Mouse (Mus musculus): ENCODE results near the gene Fem1a.

Fem1a gene

GRCm38 (mm10) chr17:56256239-56256881 is at the start of gene Fem1a:
TSS of gene Fem1a (plus strand) at chr17:56256810.
- peak; percentile 97 for DNase-seq

DNA sequence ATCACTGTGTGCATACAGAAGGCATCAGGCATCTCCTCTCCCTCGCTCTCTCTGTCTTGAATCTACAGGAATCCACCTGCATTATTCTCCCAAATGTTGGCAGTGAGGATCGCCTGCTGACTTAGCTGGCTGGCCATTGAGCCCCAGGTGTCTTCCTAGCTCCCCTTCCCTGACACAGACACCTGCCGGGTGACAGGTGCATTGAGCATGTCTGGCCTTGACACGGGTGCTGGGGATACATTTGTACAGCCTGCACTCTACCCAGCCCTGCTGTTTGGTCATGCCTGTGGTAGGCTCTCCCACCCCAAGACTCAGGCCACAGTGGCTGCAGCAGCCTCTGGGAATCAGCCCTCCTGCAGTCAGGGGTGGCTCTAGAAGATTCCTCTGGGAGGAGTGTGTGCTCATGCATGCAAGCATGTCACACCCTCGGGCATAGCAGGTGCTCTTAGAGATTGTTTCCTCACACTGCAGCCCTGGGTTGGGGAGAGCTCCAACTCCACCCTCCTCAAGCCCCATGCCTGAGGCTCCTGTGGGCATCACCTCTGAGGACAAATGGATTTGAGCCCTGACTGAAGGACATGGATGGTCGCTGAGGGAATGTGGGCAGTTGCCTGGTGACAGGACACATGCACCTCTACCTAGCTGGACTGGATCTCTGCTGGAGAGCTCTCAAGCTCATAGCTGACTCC is 49.5 kb upstream of the Fem1a start:
- DNase-seq, result no peak

- no peak for DNase-seq
Observed at GRCm38 (mm10) chr17:56207963-56208530, 48.6 kb upstream of the Fem1a start.

DNA sequence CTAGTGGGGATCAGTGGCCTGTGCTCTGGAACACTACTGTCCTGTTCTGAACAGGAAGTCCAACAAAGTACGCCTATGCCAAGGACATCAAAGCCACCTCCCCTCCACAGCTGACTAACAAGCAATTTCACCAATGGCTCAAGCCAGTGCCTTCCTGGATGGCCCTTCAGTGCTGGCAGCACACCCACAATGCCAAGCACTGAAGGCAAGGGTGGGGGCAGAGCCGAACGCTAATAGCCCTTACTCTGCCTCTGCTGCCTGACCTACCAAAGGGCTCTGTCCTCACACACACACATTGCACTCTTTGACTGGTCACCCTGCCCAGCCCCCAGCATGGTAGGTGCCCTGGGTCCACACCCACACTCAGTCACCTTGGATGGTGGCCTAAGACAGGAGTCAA is 47.8 kb upstream of the Fem1a start:
- peak; percentile 69 for DNase-seq

- no peak for DNase-seq
Observed at GRCm38 (mm10) chr17:56211090-56211489, 45.5 kb upstream of the Fem1a start.

GRCm38 (mm10) chr17:56212676-56213075 is 43.9 kb upstream of the Fem1a start:
- DNase-seq, result peak; percentile 32

DNA sequence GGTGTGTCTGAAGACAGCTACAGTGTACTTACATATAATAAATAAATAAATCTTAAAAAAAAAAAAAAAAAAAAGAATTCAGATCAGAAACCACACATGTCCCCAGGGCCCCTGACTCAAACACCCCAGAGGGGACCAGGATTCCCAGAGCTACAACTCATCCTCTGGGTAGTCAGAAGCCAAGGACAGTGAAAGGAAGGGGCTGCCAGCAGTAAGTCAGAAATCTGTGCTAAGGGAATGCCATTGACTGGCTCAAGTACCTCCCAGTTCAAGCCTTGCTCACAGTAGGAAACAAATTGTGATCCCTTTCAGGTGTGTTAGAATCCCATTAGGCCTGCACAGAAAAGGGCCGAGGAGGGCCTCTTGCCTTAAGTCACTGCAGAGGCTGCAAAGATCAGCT is 42.4 kb upstream of the Fem1a start:
- no peak for DNase-seq

GRCm38 (mm10) chr17:56217670-56218069 is 38.9 kb upstream of the Fem1a start:
- no peak for DNase-seq

DNA sequence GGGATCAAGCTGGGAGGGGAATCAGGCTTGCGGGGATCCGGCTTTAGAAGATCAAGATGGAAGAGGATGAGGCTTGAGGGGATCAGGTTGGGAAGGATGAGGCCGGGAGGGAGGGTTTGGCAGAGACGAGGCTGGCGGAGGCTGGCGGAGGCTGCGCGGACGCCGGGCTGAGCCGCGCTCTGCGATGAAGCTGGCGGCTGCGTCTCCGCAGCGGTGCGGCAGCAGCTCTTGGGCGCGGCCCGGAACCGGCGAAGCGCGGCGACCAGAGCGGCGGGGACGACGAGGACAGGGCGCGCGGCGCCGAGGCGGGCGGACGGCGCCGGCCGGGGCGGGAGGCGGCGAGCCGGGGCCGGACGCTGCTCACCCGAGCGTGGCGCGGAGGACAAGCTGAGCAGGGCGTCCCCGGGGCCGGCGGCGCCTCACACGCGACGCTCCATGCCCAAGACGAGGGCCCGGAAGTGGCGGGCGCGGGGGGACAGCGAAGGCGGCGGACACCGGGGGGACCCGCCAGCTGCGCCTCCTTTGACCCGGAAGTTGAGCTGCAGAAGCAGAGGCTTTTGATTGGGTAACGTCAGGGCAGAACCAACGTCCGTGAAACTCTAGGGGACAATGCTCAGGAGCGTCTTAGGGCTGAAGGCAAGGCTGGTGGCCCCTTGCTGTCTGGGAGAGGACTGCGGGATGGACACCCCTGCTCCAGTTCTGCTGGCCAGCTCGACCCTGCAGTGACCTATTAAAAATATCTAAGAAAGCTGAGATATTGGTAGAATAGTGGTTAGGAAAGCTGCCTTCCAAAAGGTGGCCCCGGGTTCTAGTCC is 38.0 kb upstream of the Fem1a start, which contains the start of gene Dpp9:
TSS of gene Dpp9 (minus strand) at position 529 of the 815 bp plus-strand sequence.
- DNase-seq, result peak; percentile 96

GRCm38 (mm10) chr17:56219251-56219650 is 37.4 kb upstream of the Fem1a start:
- DNase-seq, result no peak

- DNase-seq, result peak; percentile 65
Observed at GRCm38 (mm10) chr17:56219805-56220204, 36.8 kb upstream of the Fem1a start.

DNA sequence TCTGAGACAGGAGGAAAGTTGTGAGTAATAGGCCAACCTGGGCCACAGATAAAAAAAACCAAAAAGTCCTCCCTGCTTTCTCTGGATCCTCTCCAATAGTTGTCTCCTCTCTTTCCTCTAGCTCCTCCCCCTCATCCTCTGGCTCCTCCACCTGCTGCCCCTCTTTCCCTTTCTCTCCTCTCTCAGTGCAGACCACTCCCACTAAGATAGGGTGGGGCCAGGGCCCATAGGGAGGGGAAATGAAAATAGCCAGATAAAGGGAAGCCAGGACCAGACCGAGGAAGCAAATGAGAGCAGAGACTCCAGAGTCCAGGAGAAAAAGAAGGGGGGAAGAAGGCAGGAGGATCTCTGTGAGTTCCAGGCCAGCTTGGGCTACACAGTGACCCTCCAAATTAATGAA is 31.7 kb upstream of the Fem1a start:
- no peak for DNase-seq

- DNase-seq, result no peak
Observed at GRCm38 (mm10) chr17:56226566-56226965, 30.0 kb upstream of the Fem1a start.

DNA sequence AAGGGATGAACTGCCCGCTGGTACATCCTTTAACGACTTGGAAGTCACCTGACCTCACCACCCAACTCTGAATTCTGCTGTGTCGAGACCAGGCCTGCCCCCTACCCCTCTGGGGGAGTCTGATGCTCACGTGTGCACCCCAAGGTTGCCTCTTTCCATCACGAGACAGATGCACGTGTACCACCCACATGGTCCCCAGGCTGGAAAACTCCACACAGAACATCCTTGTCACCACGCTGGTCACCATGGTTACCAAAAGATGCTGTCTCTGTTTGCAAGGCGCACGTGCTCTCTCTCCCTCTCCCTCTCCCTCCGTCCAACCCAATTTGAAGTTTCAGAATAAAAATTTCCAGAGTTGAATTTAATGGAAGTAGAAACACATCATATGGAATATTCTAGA is 26.7 kb upstream of the Fem1a start:
- no peak for DNase-seq

GRCm38 (mm10) chr17:56233389-56233788 is 23.2 kb upstream of the Fem1a start:
- DNase-seq, result no peak

DNA sequence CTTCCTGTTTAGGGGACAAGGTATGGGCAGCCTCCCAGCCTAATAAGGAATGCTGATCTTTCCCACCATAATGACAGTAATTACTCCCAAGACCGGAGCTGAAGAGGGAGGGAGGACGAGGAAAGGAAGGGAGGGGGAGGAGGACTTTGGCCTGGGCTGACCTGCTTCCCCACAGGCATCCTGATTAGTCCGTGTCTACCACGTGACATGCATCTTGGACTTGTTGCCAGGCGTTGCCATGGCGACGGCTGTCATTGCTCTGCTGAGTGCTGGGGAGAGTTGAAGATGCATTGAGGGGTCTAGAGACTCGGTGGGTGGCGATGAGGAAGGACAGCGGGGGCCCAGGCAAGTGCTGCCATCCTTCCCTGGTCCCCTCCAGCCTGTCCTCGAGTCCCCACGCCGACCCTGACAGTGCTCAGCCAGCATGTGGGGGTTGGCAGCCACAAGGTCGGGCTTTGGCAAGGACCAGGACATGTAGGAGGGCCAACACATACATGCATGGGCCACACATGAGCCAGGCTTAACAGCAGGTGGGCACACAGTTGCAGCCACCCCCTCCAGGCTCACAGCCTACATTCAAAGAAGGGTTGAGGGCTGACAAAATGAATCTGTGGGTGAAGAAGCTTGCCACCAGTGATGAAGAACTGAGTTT is 22.7 kb upstream of the Fem1a start:
- peak; percentile 64 for DNase-seq

DNA sequence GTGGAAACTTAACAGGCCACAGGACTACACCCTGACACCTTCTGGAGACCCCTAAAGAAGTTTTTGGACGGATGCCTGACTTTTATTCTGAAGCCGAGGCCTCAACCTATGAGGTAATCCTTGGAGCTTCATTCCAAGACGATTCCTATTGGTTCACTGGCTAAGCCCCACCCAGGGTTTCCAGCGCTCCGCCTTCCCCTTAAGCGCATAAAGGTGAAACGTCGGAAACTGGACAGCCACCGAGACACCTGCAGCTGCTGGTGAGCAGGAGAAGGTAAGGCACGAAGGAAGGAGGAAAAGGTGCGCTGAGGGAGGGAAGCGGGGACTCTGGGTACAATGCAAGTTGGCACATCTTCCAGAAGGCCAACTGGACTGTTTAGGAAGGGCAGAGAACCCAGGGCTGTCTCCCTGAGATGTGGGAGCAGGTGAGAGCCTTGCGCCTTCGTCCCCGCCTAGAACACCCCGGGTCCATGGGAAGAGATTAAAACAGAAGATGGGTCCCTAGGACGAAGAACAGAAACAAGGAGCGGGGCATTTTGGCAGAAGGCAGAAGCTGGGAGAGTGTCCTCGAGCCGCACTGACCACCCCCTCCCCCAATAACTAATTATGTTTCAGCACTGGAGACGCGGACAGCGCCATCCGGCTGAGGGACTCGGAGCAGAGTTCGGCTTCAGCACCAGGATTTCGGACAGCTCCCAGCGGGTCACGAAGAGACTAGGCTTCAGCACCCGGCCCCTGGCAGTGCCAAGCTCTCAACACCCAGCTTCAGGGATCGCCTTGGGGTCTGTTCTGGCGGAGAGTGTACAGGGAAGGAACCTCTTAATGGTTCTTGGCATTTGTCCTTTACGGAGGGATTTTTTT is 14.8 kb upstream of the Fem1a start:
- DNase-seq, result peak; percentile 94

GRCm38 (mm10) chr17:56245608-56246007 is 11.0 kb upstream of the Fem1a start:
- DNase-seq, result no peak

DNA sequence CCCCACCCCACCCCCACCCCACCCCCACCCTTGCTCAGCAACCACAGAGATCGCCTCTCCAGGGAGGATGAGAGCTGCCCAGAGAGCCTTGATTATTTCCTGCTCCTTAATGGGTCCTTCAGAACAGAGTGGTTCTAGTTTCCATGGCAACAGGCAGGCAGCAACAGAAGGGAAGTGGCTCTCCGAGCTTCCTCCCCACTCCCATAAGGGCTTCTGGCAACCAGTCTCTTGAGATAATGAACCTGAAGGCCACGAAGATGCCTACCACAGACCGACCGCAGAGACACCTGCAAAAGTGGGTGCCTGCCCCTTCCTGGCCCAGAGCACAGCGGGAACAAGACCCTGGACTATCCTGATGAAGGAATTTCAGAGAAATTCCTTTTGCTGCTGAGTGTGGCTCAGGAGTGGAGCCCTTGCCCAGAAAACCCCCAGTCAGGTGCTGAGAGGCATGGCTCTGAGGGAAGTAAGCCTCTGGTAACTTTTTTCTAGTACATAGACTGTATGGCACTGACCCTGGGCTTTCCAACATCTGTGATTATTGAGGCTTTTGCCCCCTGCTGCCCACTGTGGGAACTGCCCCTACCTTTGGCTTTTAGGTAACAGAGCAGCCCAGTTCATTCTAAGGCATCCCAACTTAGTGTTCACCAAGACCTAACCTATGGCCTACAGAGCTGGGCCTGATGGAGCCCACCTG is 5.3 kb upstream of the Fem1a start:
- DNase-seq, result peak; percentile 85

DNA sequence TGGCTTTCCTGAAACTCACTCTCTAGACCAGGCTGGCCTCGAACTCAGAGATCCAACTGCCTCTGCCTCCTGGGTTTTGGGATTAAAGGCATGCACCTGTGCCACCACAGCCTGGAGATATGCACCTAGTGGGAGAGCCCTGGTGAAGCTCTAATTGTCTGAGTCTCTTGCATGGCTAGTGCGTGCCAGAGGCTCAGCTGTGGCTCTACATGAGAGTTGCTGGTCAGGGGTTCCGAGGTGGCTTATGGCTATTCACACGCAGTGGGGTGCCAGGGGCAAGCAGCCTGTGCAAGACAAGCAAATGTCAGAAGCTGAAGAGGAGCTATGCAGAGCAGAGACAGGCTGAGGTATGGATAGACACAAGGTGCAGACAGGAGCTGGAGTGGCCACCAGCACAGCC is 1.9 kb upstream of the Fem1a start:
- no peak for DNase-seq

DNA sequence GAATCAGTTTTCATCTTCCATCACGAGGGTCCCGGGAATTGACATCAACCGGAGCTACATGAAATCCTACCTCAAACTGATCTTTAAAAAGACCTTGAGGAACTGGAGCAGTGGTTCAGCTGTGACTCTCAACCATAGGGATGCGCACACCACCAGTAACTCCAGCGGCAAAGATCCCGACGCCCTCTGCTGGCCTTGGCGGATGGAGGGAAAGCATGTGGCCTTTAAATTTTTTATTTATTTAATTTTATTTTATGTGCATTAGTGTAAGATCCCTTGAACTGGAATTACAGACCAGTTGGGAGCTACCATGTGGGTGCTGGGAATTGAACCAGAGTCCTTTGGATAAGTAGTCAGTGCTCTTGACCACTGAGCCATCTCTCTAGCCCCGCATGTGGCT is 1.2 kb upstream of the Fem1a start:
- peak; percentile 56 for DNase-seq
